Mouse (Mus musculus) bone marrow macrophage, adult 2 months (primary cell): ENCODE measurements around the gene Srp54c. TPM values are rescaled to one million over a fixed set of nuclear protein-coding genes. Genes with fewer than 3 reads are reported as not detected.

Experiments
- H3K27ac ChIP-seq: 2 replicates; pipeline ENCODE4 v1.5.1; 2012; ENCODE audit warnings: low read depth, low read length; ENCODE audit not compliant: insufficient read depth
- H3K4me1 ChIP-seq: 2 replicates; pipeline ENCODE4 v1.6.1; 2012; ENCODE audit warnings: low read length; ENCODE audit not compliant: control insufficient read depth, insufficient read depth
- H3K4me3 ChIP-seq: 2 replicates; pipeline ENCODE4 v1.5.1; 2012; ENCODE audit warnings: mild to moderate bottlenecking, low read length, moderate library complexity; ENCODE audit not compliant: insufficient read depth
- CTCF ChIP-seq: IDR thresholded peaks from 2 replicates; pipeline ENCODE4 v1.5.1; 2012; ENCODE audit warnings: low read depth, mild to moderate bottlenecking, low read length, moderate library complexity
- POLR2A ChIP-seq: IDR thresholded peaks from 2 replicates; pipeline ENCODE4 v1.6.1; 2012; ENCODE audit warnings: mild to moderate bottlenecking, low read depth, low read length, borderline replicate concordance
- polyA plus RNA-seq: library from polyadenylated mRNA; stranded (reverse); fragments of >200 nt; gene quantifications from 2 replicates; pipeline ENCODE4 v1.2.4, GENCODE M21; 2012; ENCODE audit not compliant: missing spikeins, insufficient read depth, insufficient read length

The Srp54c gene
- polyA plus RNA-seq, 1 experiment = 66.9 TPM

DNA sequence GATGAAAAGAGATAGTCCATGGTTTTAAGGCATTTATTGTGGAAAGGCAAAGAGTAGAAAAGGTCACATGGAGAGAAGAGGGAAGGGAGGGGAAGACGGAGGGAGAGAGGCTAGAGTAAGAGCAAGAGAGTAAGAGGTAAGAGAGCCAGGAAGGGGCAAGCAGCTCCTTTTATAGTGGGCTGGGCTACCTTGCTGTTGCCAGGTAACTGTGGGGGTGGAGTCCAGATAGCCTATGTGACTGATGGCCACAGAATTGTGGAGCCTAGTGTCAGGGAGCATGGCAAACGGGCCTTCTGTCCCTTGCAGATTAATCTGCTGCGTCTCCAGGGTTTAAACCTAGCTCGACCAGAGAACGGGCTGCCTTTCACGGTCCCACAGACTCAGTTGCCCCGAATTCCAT is 81.9 kb downstream of the Srp54c start:
- H3K27ac ChIP-seq = no peak overlapping the region
- no peak overlapping the region for H3K4me3 ChIP-seq
- H3K4me1 ChIP-seq = peaks cover 4% of the 10 kb centered on the region; the same call in 1 of the 2 replicates
- no peak for TF ChIP-seq POLR2A
- TF ChIP-seq CTCF = no peak

Other genes with a start within 250 kb of the Srp54c start
- gene Gm20403, start 243.6 kb upstream of the Srp54c start, polyA plus RNA-seq = not detected in 2 replicates
- gene Baz1a, start 215.8 kb upstream of the Srp54c start, polyA plus RNA-seq = 19.8 and 22.2 TPM in 2 replicates
- gene 2700097O09Rik, start 150.1 kb upstream of the Srp54c start, polyA plus RNA-seq = 9.7 and 12.8 TPM in 2 replicates
- gene Srp54a, start 149.9 kb upstream of the Srp54c start, polyA plus RNA-seq = 72.5 and 74.7 TPM in 2 replicates
- 33.7 and 34.7 TPM in 2 replicates for gene Fam177a, start 105.7 kb upstream of the Srp54c start, polyA plus RNA-seq
- gene Srp54b, start 75.1 kb upstream of the Srp54c start, polyA plus RNA-seq = 12.6 and 19.7 TPM in 2 replicates
- not detected in 2 replicates for gene 1700047I17Rik2, start 30.6 kb upstream of the Srp54c start, polyA plus RNA-seq
- 8.3 and 9.8 TPM in 2 replicates for gene 1110008L16Rik, start 69.4 kb downstream of the Srp54c start, polyA plus RNA-seq
- 19.7 and 24.6 TPM in 2 replicates for gene Ppp2r3c, start 72.8 kb downstream of the Srp54c start, polyA plus RNA-seq
- 140 and 150 TPM in 2 replicates for gene Psma6, start 154.1 kb downstream of the Srp54c start, polyA plus RNA-seq